Mouse (Mus musculus) bone marrow macrophage, adult 2 months (primary cell): ENCODE results near the gene Nrxn1.

Source experiments
- CTCF ChIP-seq: IDR thresholded peaks from 2 replicates; pipeline ENCODE4 v1.5.1; 2012; ENCODE audit warnings: low read depth, mild to moderate bottlenecking, low read length, moderate library complexity
- POLR2A ChIP-seq: IDR thresholded peaks from 2 replicates; pipeline ENCODE4 v1.6.1; 2012; ENCODE audit warnings: mild to moderate bottlenecking, low read depth, low read length, borderline replicate concordance

- TF ChIP-seq CTCF, result no peak
- TF ChIP-seq POLR2A, result no peak
These were observed 1033.4 kb downstream of the Nrxn1 start for GRCm38 (mm10) chr17:90059320-90060111.
